In the genomic region with DNA sequence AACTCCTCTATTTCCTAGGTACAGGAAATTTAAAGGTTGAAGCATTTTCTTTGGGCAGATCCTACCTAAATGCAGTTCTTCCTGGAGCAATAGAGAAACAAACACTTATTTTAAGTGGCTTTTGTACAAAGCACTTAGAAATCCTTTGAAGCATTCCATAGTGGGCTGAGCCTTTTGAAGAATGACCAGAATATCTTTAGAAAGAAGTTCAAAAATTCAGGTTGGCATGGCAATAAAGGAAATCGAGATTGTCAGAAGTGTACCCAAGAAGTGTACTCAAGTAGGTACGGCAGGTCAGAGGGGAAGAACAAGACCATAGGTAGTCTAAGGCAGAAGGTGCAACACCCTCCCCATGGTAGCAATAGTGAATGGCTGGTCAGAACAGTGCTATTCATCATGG, we compare ENCODE assay signal across 15 mouse cellular contexts.
"Had no signal": no experiment of that assay in that cellular context is flagged by ENCODE, and none has a peak within 500 bp of the region (broad histone marks: within the 10 kb centered on the region; RNA-seq: fewer than 3 reads in every experiment).

No protein-coding gene starts in this region.

- ATAC-seq: intestine, embryonic 16.5 days; midbrain, embryonic 13.5 days had no signal

- H3K4me3 ChIP-seq: kidney, embryonic 15.5 days; limb, embryonic 13.5 days; megakaryocyte, embryonic 14.5 days; midbrain, embryonic 13.5 days had no signal

- H3K4me1 ChIP-seq: kidney, embryonic 15.5 days; limb, embryonic 13.5 days; megakaryocyte, embryonic 14.5 days had no signal

- H3K36me3 ChIP-seq: kidney, embryonic 15.5 days; limb, embryonic 13.5 days had no signal

- H3K4me2 ChIP-seq: kidney, embryonic 15.5 days; limb, embryonic 13.5 days; midbrain, embryonic 13.5 days had no signal

- DNase-seq: kidney, adult 2 months; kidney, postnatal 14 days; layer of hippocampus, adult 9-11 months; layer of hippocampus, postnatal 36 days; left cerebral cortex, postnatal 4 days; right cerebral cortex, postnatal 25 days; thymus, postnatal 4 days had no signal

- H3K27ac ChIP-seq: kidney, embryonic 15.5 days; limb, embryonic 13.5 days; liver, embryonic 14.5 days; macrophage; midbrain, embryonic 13.5 days; stomach, postnatal 0 days had no signal

- H3K9me3 ChIP-seq: kidney, embryonic 15.5 days; limb, embryonic 13.5 days; midbrain, embryonic 13.5 days had no signal

- H3K27me3 ChIP-seq: kidney, embryonic 15.5 days; limb, embryonic 13.5 days; megakaryocyte, embryonic 14.5 days; midbrain, embryonic 13.5 days had no signal

- H3K9ac ChIP-seq: kidney, embryonic 15.5 days; limb, embryonic 13.5 days; liver, embryonic 14.5 days; midbrain, embryonic 13.5 days had no signal
